Mouse (Mus musculus) forebrain, embryonic 16.5 days (tissue): ENCODE measurements around the gene Bdkrb2. TPM values are rescaled to one million over a fixed set of nuclear protein-coding genes. Genes with fewer than 3 reads are reported as not detected.

Source experiments
- ATAC-seq: fragments of 200-750 bp; cut with Nextera tagmentation; 2 replicates; pipeline ENCODE4 v1.8.0; 2017; ENCODE audit warnings: mild to moderate bottlenecking, moderate library complexity
- H3K27ac ChIP-seq: fragments of 300-500 bp; sonication (generic); 2 replicates; pipeline ENCODE4 v1.5.1; 2014; ENCODE audit warnings: low read length, control low read depth
- H3K27me3 ChIP-seq: fragments of 300-500 bp; sonication (generic); replicated peaks from 2 replicates; pipeline ENCODE4 v1.6.1; 2014; ENCODE audit warnings: low read length; ENCODE audit not compliant: control insufficient read depth, insufficient read depth
- H3K36me3 ChIP-seq: fragments of 300-500 bp; sonication (generic); 2 replicates; pipeline ENCODE4 v1.6.1; 2014; ENCODE audit not compliant: control insufficient read depth, insufficient read depth
- H3K4me1 ChIP-seq: fragments of 300-500 bp; sonication (generic); replicated peaks from 2 replicates; pipeline ENCODE4 v1.6.1; 2014; ENCODE audit warnings: low read length; ENCODE audit not compliant: control insufficient read depth, insufficient read depth
- H3K4me2 ChIP-seq: fragments of 300-500 bp; sonication (generic); 2 replicates; pipeline ENCODE4 v1.6.1; 2014; ENCODE audit warnings: mild to moderate bottlenecking, low read length, control low read depth
- H3K4me3 ChIP-seq: fragments of 300-500 bp; sonication (generic); replicated peaks from 2 replicates; pipeline ENCODE4 v1.5.1; 2014; ENCODE audit warnings: mild to moderate bottlenecking, low read length, control low read depth
- H3K9ac ChIP-seq: fragments of 300-500 bp; sonication (generic); replicated peaks from 2 replicates; pipeline ENCODE4 v1.6.1; 2014; ENCODE audit warnings: low read depth, low read length, control low read depth
- H3K9me3 ChIP-seq: fragments of 300-500 bp; sonication (generic); 2 replicates; pipeline ENCODE4 v1.6.1; 2016; ENCODE audit warnings: low read length; ENCODE audit not compliant: control insufficient read depth
- WGBS: fragments of 180-500 bp; shearing (Covaris S2); extraction: QIAGEN DNeasy Blood & Tissue Kit; methylation state at CpG from one replicate; pipeline ENCODE4 v1.1.7; 2014; 5-methylcytosine and 5-hydroxymethylcytosine counted together
- polyA plus RNA-seq: library from polyadenylated mRNA; unstranded; fragments of >200 nt; fragmentation: Nextera tagmentation; extraction: Ambion mirVana; gene quantifications from 2 replicates; pipeline ENCODE4 v1.2.1, GENCODE M21; 2015

The Bdkrb2 gene
- polyA plus RNA-seq, 1 experiment from 2014 or later = 0.61 TPM

DNA sequence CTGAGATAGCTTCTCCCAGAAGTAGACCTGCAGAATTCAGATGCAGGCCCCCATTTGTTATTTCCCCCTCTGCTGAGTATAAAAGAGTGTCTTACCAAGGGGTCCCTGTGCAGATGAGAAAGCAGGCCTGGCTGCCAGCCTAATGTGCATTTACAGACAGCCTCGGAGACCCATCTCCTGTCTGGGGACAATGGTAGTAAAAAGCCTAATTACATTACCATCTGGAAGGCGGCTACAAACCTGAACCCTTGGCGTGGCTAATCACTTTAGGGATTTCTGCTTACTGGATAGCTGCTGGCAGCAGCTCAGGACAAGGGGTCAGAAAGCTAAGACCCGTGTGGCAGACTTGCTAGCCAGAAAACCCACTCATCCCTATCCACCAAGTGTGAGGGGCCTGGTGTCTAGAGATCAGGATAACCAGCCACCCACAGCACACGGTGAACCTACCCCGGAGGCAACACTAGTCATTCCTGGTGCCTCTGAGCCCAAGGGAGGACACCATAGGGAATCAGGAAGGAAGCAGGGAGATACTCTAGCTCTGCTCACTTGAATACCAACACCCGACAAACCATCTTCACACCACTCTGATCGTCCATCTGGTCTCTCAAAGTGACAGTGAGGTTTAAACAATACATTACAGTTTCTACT, 31.2 kb upstream of the Bdkrb2 start:
- 56% methylated on average over 8 of the region's 8 CpGs for WGBS
- no peaks in the 10 kb centered on the region for H3K4me1 ChIP-seq
- no peak for ATAC-seq
- no peaks in the 10 kb centered on the region for H3K27me3 ChIP-seq
- H3K9me3 ChIP-seq = no peaks in the 10 kb centered on the region
- no peaks in the 10 kb centered on the region for H3K36me3 ChIP-seq
- no peak overlapping the region for H3K9ac ChIP-seq
- no peak overlapping the region for H3K4me2 ChIP-seq
- H3K27ac ChIP-seq = no peak overlapping the region
- no peak overlapping the region for H3K4me3 ChIP-seq

- no peak overlapping the region for H3K4me2 ChIP-seq
- 87% methylated on average over 4 of the region's 4 CpGs for WGBS
- no peaks in the 10 kb centered on the region for H3K9me3 ChIP-seq
- ATAC-seq = no peak
- H3K27me3 ChIP-seq = no peaks in the 10 kb centered on the region
- H3K36me3 ChIP-seq = no peaks in the 10 kb centered on the region
- H3K9ac ChIP-seq = no peak overlapping the region
- H3K4me1 ChIP-seq = no peaks in the 10 kb centered on the region
- H3K4me3 ChIP-seq = no peak overlapping the region
- H3K27ac ChIP-seq = no peak overlapping the region
These were observed 28.2 kb upstream of the Bdkrb2 start for GRCm38 (mm10) chr12:105534842-105535241.

GRCm38 (mm10) chr12:105535968-105536760, 26.9 kb upstream of the Bdkrb2 start:
- no peaks in the 10 kb centered on the region for H3K4me1 ChIP-seq

DNA sequence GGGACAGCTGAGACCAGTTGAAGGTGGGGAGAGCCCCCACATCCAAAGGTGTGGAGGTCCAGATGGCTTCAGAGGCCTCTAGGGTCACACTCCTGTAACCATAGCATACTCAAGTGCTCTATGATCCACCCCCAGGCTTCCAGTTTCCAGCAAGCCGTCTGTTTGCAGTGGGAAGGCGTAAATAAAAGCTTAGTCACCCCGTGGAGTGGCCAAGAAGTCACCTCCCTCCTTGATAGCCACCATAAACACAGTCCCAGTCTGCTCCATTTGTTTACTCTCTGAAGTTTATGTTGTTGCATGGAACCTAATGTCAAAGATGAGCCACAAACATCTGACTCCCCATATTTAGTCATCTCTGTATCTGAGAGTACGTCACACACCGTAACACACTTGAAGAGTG, 25.9 kb upstream of the Bdkrb2 start:
- H3K27me3 ChIP-seq = no peaks in the 10 kb centered on the region
- H3K4me2 ChIP-seq = no peak overlapping the region
- ATAC-seq = no peak
- no peaks in the 10 kb centered on the region for H3K9me3 ChIP-seq
- no peak overlapping the region for H3K9ac ChIP-seq
- no peaks in the 10 kb centered on the region for H3K4me1 ChIP-seq
- no peak overlapping the region for H3K4me3 ChIP-seq
- WGBS = 72% methylated on average over 5 of the region's 5 CpGs
- no peak overlapping the region for H3K27ac ChIP-seq
- no peaks in the 10 kb centered on the region for H3K36me3 ChIP-seq

More at GRCm38 (mm10) chr12:105535968-105536760, 26.9 kb upstream of the Bdkrb2 start:
- no peak for ATAC-seq
- H3K4me3 ChIP-seq = no peak overlapping the region
- no peak overlapping the region for H3K27ac ChIP-seq
- H3K4me2 ChIP-seq = no peak overlapping the region
- no peaks in the 10 kb centered on the region for H3K9me3 ChIP-seq
- no peaks in the 10 kb centered on the region for H3K27me3 ChIP-seq
- 78% methylated on average over 13 of the region's 13 CpGs for WGBS
- no peaks in the 10 kb centered on the region for H3K36me3 ChIP-seq
- H3K9ac ChIP-seq = no peak overlapping the region

- Histone ChIP-seq H3K9ac (no peak overlapping the region), H3K4me1 (no peaks in the 10 kb centered on the region), H3K4me2 (no peak overlapping the region), H3K27ac (no peak overlapping the region), H3K27me3 (no peaks in the 10 kb centered on the region), H3K4me3 (no peak overlapping the region), H3K9me3 (no peaks in the 10 kb centered on the region), H3K36me3 (no peaks in the 10 kb centered on the region)
- WGBS = 95% methylated on average over 10 of the region's 10 CpGs
- no peak for ATAC-seq
These were observed 23.4 kb upstream of the Bdkrb2 start for GRCm38 (mm10) chr12:105539649-105540048.

GRCm38 (mm10) chr12:105541590-105542402, 21.2 kb upstream of the Bdkrb2 start:
- 78% methylated on average over 12 of the region's 12 CpGs for WGBS
- ATAC-seq = no peak

DNA sequence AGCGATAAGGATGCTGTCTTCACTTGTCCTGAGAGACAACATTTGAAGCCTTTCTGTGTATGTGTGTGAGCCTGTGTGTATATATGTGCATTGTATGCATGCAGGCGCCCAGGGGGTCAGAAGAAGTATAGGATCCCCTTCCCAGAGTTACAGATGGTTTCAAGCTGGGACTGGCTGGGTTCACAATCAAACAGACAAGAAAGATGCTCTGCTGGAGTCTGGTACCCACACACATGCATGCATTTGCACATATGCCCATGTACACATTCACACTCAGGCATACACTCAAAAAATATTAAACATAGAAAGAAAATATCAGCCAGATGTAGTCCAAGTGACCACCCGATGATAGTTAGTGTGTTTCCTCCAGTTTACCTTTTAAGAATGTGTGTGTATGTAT, 20.5 kb upstream of the Bdkrb2 start:
- H3K27ac ChIP-seq = no peak overlapping the region
- no peaks in the 10 kb centered on the region for H3K9me3 ChIP-seq
- WGBS = 90% methylated on average over 3 of the region's 3 CpGs
- no peaks in the 10 kb centered on the region for H3K4me1 ChIP-seq
- no peaks in the 10 kb centered on the region for H3K36me3 ChIP-seq
- no peak overlapping the region for H3K4me2 ChIP-seq
- no peak overlapping the region for H3K9ac ChIP-seq
- no peaks in the 10 kb centered on the region for H3K27me3 ChIP-seq
- no peak for ATAC-seq
- no peak overlapping the region for H3K4me3 ChIP-seq

More at GRCm38 (mm10) chr12:105541590-105542402, 21.2 kb upstream of the Bdkrb2 start:
- H3K27ac ChIP-seq = no peak overlapping the region
- H3K4me3 ChIP-seq = no peak overlapping the region
- H3K9me3 ChIP-seq = no peaks in the 10 kb centered on the region
- H3K4me1 ChIP-seq = no peaks in the 10 kb centered on the region
- H3K9ac ChIP-seq = no peak overlapping the region
- no peaks in the 10 kb centered on the region for H3K36me3 ChIP-seq
- no peak overlapping the region for H3K4me2 ChIP-seq
- no peaks in the 10 kb centered on the region for H3K27me3 ChIP-seq

GRCm38 (mm10) chr12:105543176-105543575, 19.9 kb upstream of the Bdkrb2 start:
- no peaks in the 10 kb centered on the region for H3K36me3 ChIP-seq
- WGBS = 78% methylated on average over 8 of the region's 8 CpGs
- no peak overlapping the region for H3K4me3 ChIP-seq
- no peak overlapping the region for H3K27ac ChIP-seq
- H3K9me3 ChIP-seq = no peaks in the 10 kb centered on the region
- no peak overlapping the region for H3K9ac ChIP-seq
- no peak for ATAC-seq
- no peaks in the 10 kb centered on the region for H3K4me1 ChIP-seq
- H3K27me3 ChIP-seq = no peaks in the 10 kb centered on the region
- H3K4me2 ChIP-seq = no peak overlapping the region

GRCm38 (mm10) chr12:105543751-105544150, 19.3 kb upstream of the Bdkrb2 start:
- no peak overlapping the region for H3K4me2 ChIP-seq
- no peak overlapping the region for H3K27ac ChIP-seq
- no peak for ATAC-seq

More at GRCm38 (mm10) chr12:105543751-105544150, 19.3 kb upstream of the Bdkrb2 start:
- Histone ChIP-seq H3K36me3 (no peaks in the 10 kb centered on the region), H3K9ac (no peak overlapping the region), H3K27me3 (no peaks in the 10 kb centered on the region), H3K9me3 (no peaks in the 10 kb centered on the region), H3K4me1 (no peaks in the 10 kb centered on the region), H3K4me3 (no peak overlapping the region)
- WGBS = 62% methylated on average over 6 of the region's 6 CpGs
